Mouse (Mus musculus) CH12.LX (cell line): Measurements from ENCODE around the gene Tspan14. TPM values are rescaled to one million over a fixed set of nuclear protein-coding genes. Genes with fewer than 3 reads are reported as not detected.

ENCODE experiments used
- DNase-seq: peaks from one replicate; pipeline ENCODE4 v3.0.0-alpha.2; 2013; ENCODE audit errors: extremely low read depth
- H3K27ac ChIP-seq: 2 replicates; pipeline ENCODE4 v1.5.1; 2012; ENCODE audit warnings: low read depth, mild to moderate bottlenecking, control low read depth, moderate library complexity; ENCODE audit not compliant: insufficient read depth
- H3K27me3 ChIP-seq: replicated peaks from 2 replicates; pipeline ENCODE3; 2012; ENCODE audit warnings: inconsistent platforms
- H3K36me3 ChIP-seq, 2 experiments: replicated peaks in 1 of 2; 2 replicates each; pipeline versions ENCODE3 to v1.6.1; 2012; ENCODE audit warnings: inconsistent platforms in 1 of 2, low read length in 1 of 2, mild to moderate bottlenecking in 1 of 2, mixed read lengths in 1 of 2, moderate library complexity in 1 of 2; ENCODE audit not compliant: control insufficient read depth in 1 of 2, insufficient read depth in 1 of 2
- H3K4me1 ChIP-seq, 2 experiments: 2 replicates each; pipeline ENCODE4 v1.6.1; 2012; ENCODE audit warnings: inconsistent platforms in 1 of 2, moderate library complexity in 1 of 2; ENCODE audit not compliant: insufficient read depth in 2 of 2, control insufficient read depth in 1 of 2
- H3K4me2 ChIP-seq: 2 replicates; pipeline ENCODE4 v1.6.1; 2012; ENCODE audit warnings: low read depth, mild to moderate bottlenecking, control low read depth; ENCODE audit not compliant: poor library complexity, insufficient read depth, severe bottlenecking
- H3K4me3 ChIP-seq, 3 experiments: fragments of 150-350 bp in 1 of 3; sonication (generic) in 1 of 3; replicated peaks in 1 of 3; 2 replicates each; pipeline versions ENCODE3 to v1.5.1; 2011 to 2012; ENCODE audit warnings: low read depth in 2 of 3, low read length in 2 of 3, mild to moderate bottlenecking in 2 of 3, moderate library complexity in 2 of 3, control low read depth in 1 of 3, improper control_type of control experiment in 1 of 3, inconsistent platforms in 1 of 3, mixed read lengths in 1 of 3; ENCODE audit not compliant: poor library complexity in 1 of 3
- H3K79me2 ChIP-seq: replicated peaks from 2 replicates; pipeline ENCODE4 v1.6.1; 2012; ENCODE audit warnings: mild to moderate bottlenecking, moderate library complexity; ENCODE audit not compliant: control insufficient read depth, poor library complexity, insufficient read depth, severe bottlenecking; ENCODE audit errors: extremely low read depth
- H3K9ac ChIP-seq: 2 replicates; pipeline ENCODE4 v1.6.1; 2012; ENCODE audit warnings: low read depth, mild to moderate bottlenecking, control low read depth, moderate library complexity; ENCODE audit not compliant: insufficient read depth
- H3K9me3 ChIP-seq: replicated peaks from 2 replicates; pipeline ENCODE3; 2012; ENCODE audit warnings: low read length, inconsistent platforms, mixed read lengths
- CHD1 ChIP-seq: IDR thresholded peaks from 2 replicates; pipeline ENCODE4 v1.6.1; 2012; ENCODE audit warnings: low read depth, low read length, improper control_type of control experiment, inconsistent platforms
- CHD2 ChIP-seq: IDR thresholded peaks from 2 replicates; pipeline ENCODE4 v1.6.1; 2011; ENCODE audit warnings: low read length, improper control_type of control experiment
- E2F4 ChIP-seq: IDR thresholded peaks from 2 replicates; pipeline ENCODE4 v1.6.1; 2011; ENCODE audit warnings: low read depth, low read length, improper control_type of control experiment; ENCODE audit not compliant: insufficient replicate concordance
- ELF1 ChIP-seq: IDR thresholded peaks from 2 replicates; pipeline ENCODE4 v1.6.1; 2014; ENCODE audit warnings: low read depth, mild to moderate bottlenecking, inconsistent platforms, low read length, improper control_type of control experiment
- EP300 ChIP-seq: IDR thresholded peaks from 2 replicates; pipeline ENCODE4 v1.6.1; 2011; ENCODE audit warnings: low read length, improper control_type of control experiment
- ETS1 ChIP-seq: conservative IDR thresholded peaks from 2 replicates; pipeline ENCODE4 v1.6.1; 2012; ENCODE audit warnings: low read depth, mild to moderate bottlenecking, inconsistent platforms, low read length, improper control_type of control experiment, moderate library complexity
- GABPA ChIP-seq: IDR thresholded peaks from 2 replicates; pipeline ENCODE4 v1.6.1; 2012; ENCODE audit warnings: low read depth, low read length, improper control_type of control experiment, inconsistent platforms; ENCODE audit not compliant: insufficient replicate concordance
- HCFC1 ChIP-seq: IDR thresholded peaks from 2 replicates; pipeline ENCODE4 v1.6.1; 2012; ENCODE audit warnings: low read depth, mild to moderate bottlenecking, inconsistent platforms, low read length, improper control_type of control experiment
- IRF4 ChIP-seq: IDR thresholded peaks from 2 replicates; pipeline ENCODE4 v1.6.1; 2014; ENCODE audit warnings: low read depth, mild to moderate bottlenecking, inconsistent platforms, low read length, improper control_type of control experiment
- JUN ChIP-seq: IDR thresholded peaks from 2 replicates; pipeline ENCODE4 v1.6.1; 2011; ENCODE audit warnings: low read depth, mild to moderate bottlenecking, low read length, improper control_type of control experiment, moderate library complexity; ENCODE audit not compliant: insufficient read depth
- JUND ChIP-seq: conservative IDR thresholded peaks from 2 replicates; pipeline ENCODE4 v1.6.1; 2011; ENCODE audit warnings: low read depth, low read length, improper control_type of control experiment
- KAT2A ChIP-seq: IDR thresholded peaks from 2 replicates; pipeline ENCODE4 v1.6.1; 2012; ENCODE audit warnings: low read length, improper control_type of control experiment, inconsistent platforms; ENCODE audit not compliant: insufficient replicate concordance
- MAFK ChIP-seq: IDR thresholded peaks from 2 replicates; pipeline ENCODE4 v1.6.1; 2011; ENCODE audit warnings: low read length, improper control_type of control experiment; ENCODE audit not compliant: insufficient replicate concordance
- MAX ChIP-seq: IDR thresholded peaks from 2 replicates; pipeline ENCODE4 v1.6.1; 2011; ENCODE audit warnings: low read length, improper control_type of control experiment
- MAZ ChIP-seq: IDR thresholded peaks from 2 replicates; pipeline ENCODE4 v1.6.1; 2012; ENCODE audit warnings: low read depth, mild to moderate bottlenecking, inconsistent platforms, low read length, improper control_type of control experiment, moderate library complexity
- MYC ChIP-seq: IDR thresholded peaks from 2 replicates; pipeline ENCODE4 v1.6.1; 2011; ENCODE audit warnings: low read depth, mild to moderate bottlenecking, improper control_type of control experiment, low read length
- PAX5 ChIP-seq: IDR thresholded peaks from 2 replicates; pipeline ENCODE4 v1.6.1; 2012; ENCODE audit warnings: low read length, inconsistent platforms, mixed read lengths
- POLR2A ChIP-seq: IDR thresholded peaks from 2 replicates; pipeline ENCODE4 v1.6.1; 2011; ENCODE audit warnings: low read depth, mild to moderate bottlenecking, improper control_type of control experiment, low read length
- POLR2AphosphoS2 ChIP-seq: IDR thresholded peaks from 2 replicates; pipeline ENCODE4 v1.6.1; 2011; ENCODE audit warnings: low read depth, low read length, improper control_type of control experiment
- RAD21 ChIP-seq: IDR thresholded peaks from 2 replicates; pipeline ENCODE4 v1.6.1; 2011; ENCODE audit warnings: low read depth, mild to moderate bottlenecking, low read length, improper control_type of control experiment, moderate library complexity
- TBP ChIP-seq: conservative IDR thresholded peaks from 2 replicates; pipeline ENCODE4 v1.6.1; 2011; ENCODE audit warnings: low read depth, low read length, improper control_type of control experiment
- TCF12 ChIP-seq: IDR thresholded peaks from 2 replicates; pipeline ENCODE4 v1.6.1; 2014; ENCODE audit warnings: low read depth, mild to moderate bottlenecking, inconsistent platforms, low read length, improper control_type of control experiment
- UBTF ChIP-seq: IDR thresholded peaks from 2 replicates; pipeline ENCODE4 v1.6.1; 2012; ENCODE audit warnings: low read depth, mild to moderate bottlenecking, inconsistent platforms, low read length, improper control_type of control experiment, moderate library complexity
- USF1 ChIP-seq: IDR thresholded peaks from 2 replicates; pipeline ENCODE4 v1.6.1; 2014; ENCODE audit warnings: low read depth, mild to moderate bottlenecking, inconsistent platforms, low read length, improper control_type of control experiment
- USF2 ChIP-seq: conservative IDR thresholded peaks from 2 replicates; pipeline ENCODE4 v1.6.1; 2011; ENCODE audit warnings: low read depth, low read length, improper control_type of control experiment
- ZC3H11A ChIP-seq: IDR thresholded peaks from 2 replicates; pipeline ENCODE4 v1.6.1; 2012; ENCODE audit warnings: low read depth, mild to moderate bottlenecking, inconsistent platforms, low read length, improper control_type of control experiment
- ZKSCAN1 ChIP-seq: IDR thresholded peaks from 2 replicates; pipeline ENCODE4 v1.6.1; 2012; ENCODE audit warnings: low read depth, inconsistent platforms, low read length, improper control_type of control experiment, borderline replicate concordance
- ZMIZ1 ChIP-seq: IDR thresholded peaks from 2 replicates; pipeline ENCODE4 v1.6.1; 2012; ENCODE audit warnings: low read depth, mild to moderate bottlenecking, inconsistent platforms, low read length, improper control_type of control experiment
- ZNF384 ChIP-seq: IDR thresholded peaks from 2 replicates; pipeline ENCODE4 v1.6.1; 2012; ENCODE audit warnings: low read depth, low read length, improper control_type of control experiment, inconsistent platforms
- dilution Hi-C: fragments of 300-500 bp; cut with MboI; formaldehyde crosslinking; loops from 2 replicates; pipeline ENCODE4 v1.14.3; 2020; ENCODE audit warnings: low sequenced_read_pairs; ENCODE audit not compliant: extremely low pct_unique_long_range_greater_than_20kb, extremely low pct_ligation_motif_present
- in situ Hi-C: fragments of 300-500 bp; cut with MboI; formaldehyde crosslinking; loops from 3 replicates; pipeline ENCODE4 v1.14.3; 2019; ENCODE audit warnings: low sequenced_read_pairs, low pct_ligation_motif_present, low pct_unique_long_range_greater_than_20kb, mixed read lengths
- polyA plus RNA-seq: library from polyadenylated mRNA; unstranded; fragments of >175 nt; gene quantifications from 2 replicates; pipeline ENCODE4 v1.2.1, GENCODE M21; 2012; ENCODE audit warnings: low read depth; ENCODE audit not compliant: insufficient read length
- total RNA-seq, 2 experiments: library from RNA; depleted of rRNA; stranded (reverse); fragments of 300-350 nt in 1 of 2; fragments of >200 nt in 1 of 2; gene quantifications; 2 replicates each; pipeline ENCODE4 v1.2.3; 2012 to 2014

Gene Tspan14
- total and polyA plus RNA-seq, 3 experiments = 11.6 to 19.1 (median 14.9) TPM

DNA sequence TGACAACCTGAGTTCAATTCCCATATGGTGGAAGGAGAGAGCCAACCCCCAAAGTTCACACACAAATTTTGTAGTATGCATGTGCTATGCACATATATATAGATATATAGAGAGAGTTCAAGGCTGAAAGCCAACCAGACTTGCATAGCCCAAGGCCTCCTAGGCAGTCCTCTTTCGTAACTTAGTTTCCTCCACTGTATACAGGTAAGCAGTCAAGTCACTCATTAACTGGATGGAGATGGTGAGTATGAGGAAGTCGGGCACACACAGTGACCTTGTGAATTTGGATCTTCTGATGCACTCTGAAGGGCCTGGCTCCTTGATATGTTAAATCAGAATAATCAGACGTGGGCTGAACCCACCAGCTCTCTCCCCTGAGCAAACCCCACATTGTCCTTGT lies 68.7 kb downstream of the Tspan14 start:
- in situ Hi-C loops (no loop called here), dilution Hi-C loops (no loop called here)
- peaks cover 2% of the 10 kb centered on the region for H3K27me3 ChIP-seq
- H3K36me3 ChIP-seq = peaks cover 0 to 6% of the 10 kb centered on the region in 2 experiments
- no peak overlapping the region for H3K4me3 ChIP-seq
- H3K9ac ChIP-seq = no peak overlapping the region
- H3K9me3 ChIP-seq = no peaks in the 10 kb centered on the region
- H3K79me2 ChIP-seq = no peaks in the 10 kb centered on the region
- no peak overlapping the region for H3K4me2 ChIP-seq
- TF ChIP-seq EP300 (no peak), E2F4 (no peak), MAFK (no peak), USF1 (no peak), ZC3H11A (no peak), JUND (no peak), ETS1 (no peak), ZNF384 (no peak), MYC (no peak), ZMIZ1 (no peak), JUN (no peak), IRF4 (no peak), MAZ (no peak), ELF1 (no peak), TCF12 (no peak)
- H3K4me1 ChIP-seq = peaks cover 0 to 14% of the 10 kb centered on the region in 2 experiments; a peak in 2 of 4 replicates
- DNase-seq = no peak
- no peak overlapping the region for H3K27ac ChIP-seq

DNA sequence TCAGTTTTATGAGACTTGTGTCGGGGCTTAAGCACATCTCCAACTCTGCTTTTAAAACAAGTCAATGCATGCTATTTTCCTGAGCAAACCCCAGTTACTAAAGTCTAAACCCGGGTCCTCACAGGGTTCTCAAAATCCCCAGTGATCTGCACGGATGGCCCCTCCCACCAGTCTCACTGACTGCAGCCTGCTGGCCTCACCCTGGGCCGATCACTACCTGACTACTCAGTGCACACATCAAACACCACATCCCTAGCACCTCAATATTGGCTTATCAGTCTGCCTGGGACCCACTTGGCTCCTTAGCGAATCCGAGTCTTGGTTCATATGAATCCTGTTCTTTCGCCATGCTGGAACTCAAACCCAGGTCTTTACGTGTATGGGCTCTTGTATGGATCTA lies 70.9 kb downstream of the Tspan14 start:
- Histone ChIP-seq H3K36me3 (no peaks in the 10 kb centered on the region), H3K9me3 (no peaks in the 10 kb centered on the region)
- TF ChIP-seq CHD2 (no peak), ZKSCAN1 (no peak), TBP (no peak), USF1 (no peak), POLR2AphosphoS2 (no peak), HCFC1 (no peak), GABPA (no peak), TCF12 (no peak), E2F4 (no peak), KAT2A (no peak), PAX5 (no peak), CHD1 (no peak), ZNF384 (no peak), MAX (no peak), POLR2A (no peak), ELF1 (no peak), UBTF (no peak), RAD21 (no peak), USF2 (no peak)

More for the DNA sequence above, 70.9 kb downstream of the Tspan14 start:
- Histone ChIP-seq H3K4me3 (no peak overlapping the region), H3K27me3 (peaks cover 2% of the 10 kb centered on the region), H3K4me1 (peaks cover 0 to 14% of the 10 kb centered on the region in 2 experiments; a peak in 2 of 4 replicates), H3K27ac (no peak overlapping the region), H3K4me2 (no peak overlapping the region), H3K9ac (no peak overlapping the region), H3K79me2 (no peaks in the 10 kb centered on the region)
- in situ Hi-C loops (no loop called here), dilution Hi-C loops (no loop called here)
- DNase-seq = no peak
